Mouse (Mus musculus) frontal cortex, postnatal 25 days (tissue): Measurements from ENCODE around the gene Ushbp1.

Source experiments
- DNase-seq, 2 experiments: peaks; one replicate each; pipeline ENCODE4 v3.0.0; 2022; ENCODE audit warnings: low spot score in 2 of 2

The Ushbp1 gene

GRCm38 (mm10) chr8:71394481-71394880 lies 1.1 kb downstream of the Ushbp1 start:
- DNase-seq: peak in 1 of 2 experiments; percentile 4

- DNase-seq: peak; percentile 1 to 2
Measured at GRCm38 (mm10) chr8:71392871-71393270, 2.7 kb downstream of the Ushbp1 start.

- DNase-seq: peak in 1 of 2 experiments; percentile 0
Measured at GRCm38 (mm10) chr8:71392391-71392790, 3.2 kb downstream of the Ushbp1 start.

GRCm38 (mm10) chr8:71391696-71392095 lies 3.9 kb downstream of the Ushbp1 start:
- no peak for DNase-seq

- DNase-seq: no peak
Measured at GRCm38 (mm10) chr8:71388267-71388666, 7.3 kb downstream of the Ushbp1 start.

- no peak for DNase-seq
Measured at GRCm38 (mm10) chr8:71385212-71385835, 10.3 kb downstream of the Ushbp1 start.

GRCm38 (mm10) chr8:71383860-71384259 lies 11.7 kb downstream of the Ushbp1 start:
- no peak for DNase-seq

GRCm38 (mm10) chr8:71383396-71383795 lies 12.2 kb downstream of the Ushbp1 start:
- DNase-seq: no peak

- peak in 1 of 2 experiments; percentile 51 for DNase-seq
Measured at GRCm38 (mm10) chr8:71381971-71382961, 13.3 kb downstream of the Ushbp1 start.

GRCm38 (mm10) chr8:71381421-71381970 lies 14.1 kb downstream of the Ushbp1 start, which contains the start of gene Nr2f6:
Gene Nr2f6 (minus strand): TSS chr8:71381960.
- no peak for DNase-seq

GRCm38 (mm10) chr8:71380178-71381171 lies 15.1 kb downstream of the Ushbp1 start:
- no peak for DNase-seq

GRCm38 (mm10) chr8:71379512-71380075 lies 16.0 kb downstream of the Ushbp1 start:
- DNase-seq: no peak

- no peak for DNase-seq
Measured at GRCm38 (mm10) chr8:71379008-71379407, 16.6 kb downstream of the Ushbp1 start.

GRCm38 (mm10) chr8:71376423-71377030 lies 19.1 kb downstream of the Ushbp1 start:
- DNase-seq: no peak

- peak in 1 of 2 experiments; percentile 46 for DNase-seq
Measured at GRCm38 (mm10) chr8:71375581-71376422, 19.8 kb downstream of the Ushbp1 start.

GRCm38 (mm10) chr8:71374616-71375206 lies 20.9 kb downstream of the Ushbp1 start:
- no peak for DNase-seq

GRCm38 (mm10) chr8:71373000-71373399 lies 22.6 kb downstream of the Ushbp1 start:
- no peak for DNase-seq

- no peak for DNase-seq
Measured at GRCm38 (mm10) chr8:71372427-71372826, 23.2 kb downstream of the Ushbp1 start.
